Mouse (Mus musculus) limb, embryonic 14.5 days (tissue): ENCODE measurements around the gene Foxj3. TPM values are rescaled to one million over a fixed set of nuclear protein-coding genes. Genes with fewer than 3 reads are reported as not detected.

Experiments used
- ATAC-seq: fragments of 200-750 bp; cut with Nextera tagmentation; 2 replicates; pipeline ENCODE4 v1.8.0; 2017; ENCODE audit warnings: low read depth, moderate number of reproducible peaks, moderate TSS enrichment; ENCODE audit not compliant: low FRiP score
- DNase-seq: peaks from one replicate; pipeline ENCODE4 v3.0.0-alpha.2; 2015; ENCODE audit warnings: low spot score
- H3K27ac ChIP-seq: fragments of 300-500 bp; sonication (generic); replicated peaks from 2 replicates; pipeline ENCODE4 v1.5.1; 2014; ENCODE audit warnings: low read depth, mild to moderate bottlenecking, low read length, moderate library complexity, mixed read lengths
- H3K27me3 ChIP-seq: fragments of 300-500 bp; sonication (generic); 2 replicates; pipeline ENCODE4 v1.6.1; 2014; ENCODE audit warnings: low read length, mixed read lengths; ENCODE audit not compliant: control insufficient read depth, insufficient read depth
- H3K36me3 ChIP-seq: fragments of 300-500 bp; sonication (generic); 2 replicates; pipeline ENCODE4 v1.6.1; 2014; ENCODE audit warnings: mild to moderate bottlenecking, low read length, moderate library complexity, mixed read lengths; ENCODE audit not compliant: control insufficient read depth, insufficient read depth
- H3K4me1 ChIP-seq: fragments of 300-500 bp; sonication (generic); 2 replicates; pipeline ENCODE4 v1.6.1; 2014; ENCODE audit warnings: antibody characterized with exemption, low read length, mixed read lengths; ENCODE audit not compliant: control insufficient read depth, insufficient read depth
- H3K4me2 ChIP-seq: fragments of 300-500 bp; sonication (generic); replicated peaks from 2 replicates; pipeline ENCODE4 v1.6.1; 2014; ENCODE audit warnings: low read depth, mild to moderate bottlenecking, low read length, moderate library complexity; ENCODE audit not compliant: severe bottlenecking
- H3K4me3 ChIP-seq: fragments of 300-500 bp; sonication (generic); replicated peaks from 2 replicates; pipeline ENCODE4 v1.5.1; 2014; ENCODE audit warnings: low read length
- H3K9ac ChIP-seq: fragments of 300-500 bp; sonication (generic); 2 replicates; pipeline ENCODE4 v1.6.1; 2014; ENCODE audit warnings: mild to moderate bottlenecking, low read depth, low read length, moderate library complexity; ENCODE audit not compliant: severe bottlenecking
- H3K9me3 ChIP-seq: fragments of 300-500 bp; sonication (generic); 2 replicates; pipeline ENCODE4 v1.6.1; 2016; ENCODE audit warnings: low read length; ENCODE audit not compliant: control insufficient read depth
- POLR2A ChIP-seq: fragments of 200-500 bp; IDR thresholded peaks from 2 replicates; pipeline ENCODE4 v1.8.0; 2012; ENCODE audit warnings: inconsistent platforms, mild to moderate bottlenecking, moderate library complexity, borderline replicate concordance; ENCODE audit not compliant: insufficient read depth, insufficient read length; ENCODE audit errors: extremely low read depth
- WGBS: fragments of 180-500 bp; shearing (Covaris S2); extraction: QIAGEN DNeasy Blood & Tissue Kit; methylation state at CpG from one replicate; pipeline ENCODE4 v1.1.7; 2014; 5-methylcytosine and 5-hydroxymethylcytosine counted together
- polyA plus RNA-seq, 2 experiments: library from polyadenylated mRNA; depleted of rRNA in 1 of 2; stranded (reverse) in 1 of 2; unstranded in 1 of 2; fragments of >200 nt; fragmentation: Nextera tagmentation in 1 of 2; extraction: Ambion mirVana in 1 of 2; gene quantifications; 2 replicates each; pipeline versions ENCODE4 v1.2.1 to v1.2.3; 2012 to 2014

Foxj3 gene
- polyA plus RNA-seq, 2 experiments, result 23.5 to 31.5 TPM

DNA sequence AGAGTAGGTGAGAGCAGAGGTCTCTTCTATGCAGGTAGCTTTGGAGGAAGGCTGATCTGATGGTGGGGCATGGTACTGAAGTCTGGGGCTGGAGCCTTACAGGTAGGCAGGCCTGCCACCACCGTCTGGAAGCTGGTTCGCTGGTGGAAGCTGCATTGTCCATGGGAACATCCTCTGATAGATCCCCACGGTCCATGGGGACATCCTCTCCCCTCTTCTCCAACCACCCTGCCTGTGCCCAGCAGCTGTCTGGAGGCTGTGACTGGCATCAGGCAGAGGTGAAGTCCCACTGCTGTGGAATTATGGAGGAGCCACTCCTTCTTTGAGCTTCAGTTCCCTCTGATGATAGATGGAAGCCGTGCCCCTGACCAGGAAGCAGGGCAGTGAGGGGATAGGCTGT, 131.8 kb downstream of the Foxj3 start:
- no peak overlapping the region for H3K4me3 ChIP-seq
- no peaks in the 10 kb centered on the region for H3K9me3 ChIP-seq
- H3K27me3 ChIP-seq, result no peaks in the 10 kb centered on the region
- H3K9ac ChIP-seq, result no peak overlapping the region
- no peak for TF ChIP-seq POLR2A
- no peaks in the 10 kb centered on the region for H3K4me1 ChIP-seq
- no peaks in the 10 kb centered on the region for H3K36me3 ChIP-seq
- WGBS, result 77% methylated on average over 4 of the region's 4 CpGs
- no peak overlapping the region for H3K4me2 ChIP-seq
- no peak for ATAC-seq
- H3K27ac ChIP-seq, result no peak overlapping the region
- no peak for DNase-seq

GRCm38 (mm10) chr4:119669356-119670209, 132.8 kb downstream of the Foxj3 start:
- H3K4me1 ChIP-seq, result no peaks in the 10 kb centered on the region
- DNase-seq (no peak), ATAC-seq (no peak)
- 73% methylated on average over 9 of the region's 10 CpGs for WGBS
- no peak for TF ChIP-seq POLR2A
- no peak overlapping the region for H3K4me2 ChIP-seq
- H3K27me3 ChIP-seq, result no peaks in the 10 kb centered on the region
- no peaks in the 10 kb centered on the region for H3K9me3 ChIP-seq
- no peak overlapping the region for H3K4me3 ChIP-seq
- H3K36me3 ChIP-seq, result no peaks in the 10 kb centered on the region
- H3K9ac ChIP-seq, result no peak overlapping the region
- no peak overlapping the region for H3K27ac ChIP-seq

GRCm38 (mm10) chr4:119670210-119670555, 133.4 kb downstream of the Foxj3 start:
- no peak overlapping the region for H3K4me2 ChIP-seq
- 44% methylated on average over 7 of the region's 7 CpGs for WGBS

GRCm38 (mm10) chr4:119670736-119671135, 133.9 kb downstream of the Foxj3 start:
- H3K4me3 ChIP-seq, result no peak overlapping the region
- ATAC-seq (no peak), DNase-seq (no peak)
- H3K27me3 ChIP-seq, result no peaks in the 10 kb centered on the region
- H3K4me1 ChIP-seq, result no peaks in the 10 kb centered on the region
- no peaks in the 10 kb centered on the region for H3K36me3 ChIP-seq
- H3K9me3 ChIP-seq, result no peaks in the 10 kb centered on the region
- H3K4me2 ChIP-seq, result no peak overlapping the region
- H3K9ac ChIP-seq, result no peak overlapping the region
- TF ChIP-seq POLR2A, result no peak
- WGBS, result 90% methylated on average over 6 of the region's 6 CpGs
- H3K27ac ChIP-seq, result no peak overlapping the region

More at GRCm38 (mm10) chr4:119670210-119670555, 133.4 kb downstream of the Foxj3 start:
- H3K4me3 ChIP-seq, result no peak overlapping the region
- no peak for TF ChIP-seq POLR2A
- DNase-seq, result no peak
- H3K9me3 ChIP-seq, result no peaks in the 10 kb centered on the region
- H3K9ac ChIP-seq, result no peak overlapping the region
- no peaks in the 10 kb centered on the region for H3K4me1 ChIP-seq
- H3K27ac ChIP-seq, result no peak overlapping the region
- no peaks in the 10 kb centered on the region for H3K27me3 ChIP-seq
- no peaks in the 10 kb centered on the region for H3K36me3 ChIP-seq
- ATAC-seq, result no peak

GRCm38 (mm10) chr4:119671164-119671563, 134.4 kb downstream of the Foxj3 start:
- Histone ChIP-seq H3K4me2 (no peak overlapping the region), H3K36me3 (no peaks in the 10 kb centered on the region), H3K4me1 (no peaks in the 10 kb centered on the region), H3K4me3 (no peak overlapping the region), H3K9me3 (no peaks in the 10 kb centered on the region), H3K27me3 (no peaks in the 10 kb centered on the region), H3K27ac (no peak overlapping the region), H3K9ac (no peak overlapping the region)
- DNase-seq (no peak), ATAC-seq (no peak)
- WGBS, result 90% methylated on average over 9 of the region's 9 CpGs
- no peak for TF ChIP-seq POLR2A
